Mouse (Mus musculus): ENCODE measurements around the gene Slc27a3. TPM values are rescaled to one million over a fixed set of nuclear protein-coding genes. Genes with fewer than 3 reads are reported as not detected.

Slc27a3 gene
- polyA plus RNA-seq, 1 experiment: 6.8 TPM

DNA sequence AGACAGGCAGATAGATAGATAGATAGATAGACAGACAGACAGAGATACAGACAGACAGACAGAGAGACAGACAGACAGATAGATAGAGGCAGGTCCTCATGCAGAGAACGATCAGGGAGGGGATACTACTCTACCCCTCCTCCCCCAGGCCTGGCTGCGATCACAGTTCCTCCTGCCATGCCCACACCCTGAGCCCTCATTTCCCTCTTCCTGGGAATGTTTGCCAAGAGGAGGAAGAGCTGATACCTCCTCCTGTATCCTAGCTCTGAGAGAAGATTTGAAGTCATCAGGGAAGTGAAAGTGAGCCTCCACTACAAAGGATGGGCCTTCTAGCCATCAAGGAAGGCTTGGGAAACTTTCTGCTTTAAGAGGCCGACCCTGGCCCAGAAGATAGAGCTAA is 5.9 kb upstream of the Slc27a3 start:
- no peaks in the 10 kb centered on the region for H3K4me1 ChIP-seq (ENCODE audit: control insufficient read depth, insufficient read depth, low read length)
- no peak overlapping the region for H3K27ac ChIP-seq (ENCODE audit: insufficient read depth, low read length)
- TF ChIP-seq CTCF (IDR thresholded peaks at IDR 0.05; ENCODE audit: extremely low read depth, insufficient read depth, low read length): no peak
- TF ChIP-seq POLR2A (IDR thresholded peaks at IDR 0.05; ENCODE audit: extremely low read depth, insufficient read depth, low read length): no peak

GRCm38 (mm10) chr3:90392661-90393060 is 2.9 kb upstream of the Slc27a3 start:
- no peak overlapping the region for H3K27ac ChIP-seq (ENCODE audit: insufficient read depth, low read length)
- H3K4me1 ChIP-seq (ENCODE audit: control insufficient read depth, insufficient read depth, low read length): no peaks in the 10 kb centered on the region
- no peak overlapping the region for H3K4me3 ChIP-seq (ENCODE audit: insufficient read depth, low read length)
- no peak for TF ChIP-seq CTCF (IDR thresholded peaks at IDR 0.05; ENCODE audit: extremely low read depth, insufficient read depth, low read length)
- TF ChIP-seq POLR2A (IDR thresholded peaks at IDR 0.05; ENCODE audit: extremely low read depth, insufficient read depth, low read length): no peak

More for the DNA sequence above, 5.9 kb upstream of the Slc27a3 start:
- H3K4me3 ChIP-seq (ENCODE audit: insufficient read depth, low read length): no peak overlapping the region

DNA sequence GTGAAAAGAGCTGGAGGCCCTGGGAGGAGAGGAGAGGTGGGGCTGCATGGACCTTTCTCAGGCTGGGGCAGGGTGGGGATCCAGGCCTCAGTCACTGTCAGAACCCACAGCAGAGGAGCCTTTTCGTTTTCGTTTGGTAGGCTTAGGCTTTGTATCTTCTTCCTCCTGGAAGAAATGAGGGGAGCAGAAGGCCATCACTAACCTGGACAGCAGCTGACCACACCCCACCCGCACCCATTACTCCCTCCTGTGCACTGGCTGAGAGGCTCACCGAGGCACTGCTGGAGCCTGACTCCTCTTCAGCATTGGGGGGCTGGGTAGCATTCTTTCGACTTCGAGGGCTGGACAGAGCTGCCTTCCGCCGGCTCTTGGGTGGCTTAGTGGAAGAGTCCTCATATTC is 2.2 kb upstream of the Slc27a3 start:
- no peak overlapping the region for H3K27ac ChIP-seq (ENCODE audit: insufficient read depth, low read length)
- no peak overlapping the region for H3K4me3 ChIP-seq (ENCODE audit: insufficient read depth, low read length)
- no peak for TF ChIP-seq POLR2A (IDR thresholded peaks at IDR 0.05; ENCODE audit: extremely low read depth, insufficient read depth, low read length)
- no peak for TF ChIP-seq CTCF (IDR thresholded peaks at IDR 0.05; ENCODE audit: extremely low read depth, insufficient read depth, low read length)
- H3K4me1 ChIP-seq (ENCODE audit: control insufficient read depth, insufficient read depth, low read length): no peaks in the 10 kb centered on the region

- Histone ChIP-seq H3K4me3 (ENCODE audit: insufficient read depth, low read length) (no peak overlapping the region), H3K27ac (ENCODE audit: insufficient read depth, low read length) (no peak overlapping the region), H3K4me1 (ENCODE audit: control insufficient read depth, insufficient read depth, low read length) (no peaks in the 10 kb centered on the region)
- TF ChIP-seq CTCF (IDR thresholded peaks at IDR 0.05; ENCODE audit: extremely low read depth, insufficient read depth, low read length) (no peak), POLR2A (IDR thresholded peaks at IDR 0.05; ENCODE audit: extremely low read depth, insufficient read depth, low read length) (no peak)
These were observed 1.3 kb upstream of the Slc27a3 start for GRCm38 (mm10) chr3:90391004-90391403.

DNA sequence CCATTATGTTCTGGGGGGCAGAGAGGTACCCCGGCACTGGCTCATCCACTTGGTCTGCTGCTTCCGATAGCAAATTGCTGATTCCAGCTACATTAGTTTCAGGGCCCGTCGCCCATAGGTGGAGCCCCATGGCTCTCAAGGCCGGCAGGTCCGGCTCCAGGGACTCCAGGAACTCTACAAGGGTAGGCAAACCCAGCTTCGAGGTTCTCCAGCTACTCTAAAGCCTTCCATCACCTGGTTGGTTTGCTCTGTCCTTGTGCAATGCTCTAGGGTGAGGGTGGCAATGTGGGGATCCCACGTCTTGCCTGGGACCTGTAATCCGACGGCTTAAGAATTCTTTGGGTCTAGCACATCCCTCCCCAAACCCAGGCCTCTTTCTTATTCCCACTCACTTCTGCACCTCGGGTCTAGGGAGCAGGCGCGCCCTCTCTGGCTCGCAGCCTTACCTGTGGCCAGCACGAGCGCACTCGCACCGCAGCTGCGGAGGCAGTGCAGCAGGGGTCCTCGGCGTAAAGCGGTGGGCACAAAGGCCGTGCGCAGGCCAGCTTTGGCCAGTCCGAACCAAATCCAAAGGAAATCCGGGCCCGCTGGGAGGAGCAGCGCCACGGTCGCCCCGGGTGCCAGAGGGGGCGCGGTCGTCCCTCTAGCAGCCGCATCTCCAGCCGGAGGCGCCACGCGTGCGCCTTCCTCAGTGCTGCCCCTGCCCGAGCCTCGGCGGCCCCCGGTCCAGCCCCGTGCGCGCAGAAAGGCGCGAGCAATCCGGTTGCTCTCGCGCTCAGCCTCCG is 820 bp downstream of the Slc27a3 start:
- Histone ChIP-seq H3K27ac (ENCODE audit: insufficient read depth, low read length) (no peak overlapping the region), H3K4me3 (ENCODE audit: insufficient read depth, low read length) (peak overlapping the region; percentile 44), H3K4me1 (ENCODE audit: control insufficient read depth, insufficient read depth, low read length) (no peaks in the 10 kb centered on the region)
- no peak for TF ChIP-seq CTCF (IDR thresholded peaks at IDR 0.05; ENCODE audit: extremely low read depth, insufficient read depth, low read length)
- no peak for TF ChIP-seq POLR2A (IDR thresholded peaks at IDR 0.05; ENCODE audit: extremely low read depth, insufficient read depth, low read length)

DNA sequence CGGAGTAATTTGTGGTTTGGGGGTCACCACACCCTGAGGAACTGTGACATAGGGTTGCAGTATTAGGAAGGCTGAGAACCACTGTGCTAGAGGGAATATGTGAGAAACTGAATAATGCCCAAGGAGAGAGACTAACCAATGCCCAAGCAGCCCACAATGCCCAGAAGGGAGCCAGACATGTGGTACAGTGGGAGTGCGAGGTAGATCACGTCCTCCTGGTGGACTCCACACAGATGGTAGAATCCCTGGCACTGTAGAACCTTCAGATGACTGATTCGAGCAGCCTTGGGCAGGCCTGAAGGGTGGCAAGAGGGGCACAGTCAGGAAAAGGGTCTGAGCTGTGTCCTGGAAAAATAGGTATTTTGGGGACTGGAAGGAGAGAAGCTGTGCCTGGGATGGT is 1.5 kb downstream of the Slc27a3 start:
- TF ChIP-seq POLR2A (IDR thresholded peaks at IDR 0.05; ENCODE audit: extremely low read depth, insufficient read depth, low read length): no peak
- TF ChIP-seq CTCF (IDR thresholded peaks at IDR 0.05; ENCODE audit: extremely low read depth, insufficient read depth, low read length): no peak
- no peak overlapping the region for H3K27ac ChIP-seq (ENCODE audit: insufficient read depth, low read length)
- no peak overlapping the region; the same call in 1 of the 2 replicates for H3K4me3 ChIP-seq (ENCODE audit: insufficient read depth, low read length)
- H3K4me1 ChIP-seq (ENCODE audit: control insufficient read depth, insufficient read depth, low read length): no peaks in the 10 kb centered on the region

DNA sequence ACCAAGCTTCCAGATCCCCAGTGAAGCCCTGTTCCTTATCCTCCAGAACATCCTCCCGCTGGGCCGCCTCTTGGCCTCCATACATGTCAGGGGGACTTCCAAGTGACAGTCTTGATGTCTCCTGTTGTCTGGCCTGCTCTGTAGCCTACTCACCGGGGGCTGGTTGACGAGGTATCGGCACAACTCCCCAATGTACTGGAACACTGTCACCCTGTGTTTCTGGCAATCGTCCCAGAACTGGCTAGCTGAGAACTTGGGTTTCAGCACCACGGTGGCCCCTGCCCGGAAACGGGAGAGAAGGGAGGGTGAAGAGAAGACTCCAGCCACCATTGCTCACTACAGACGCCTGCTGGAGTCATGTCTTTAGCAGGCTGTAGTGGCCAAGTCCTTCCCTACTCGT is 2.3 kb downstream of the Slc27a3 start:
- no peaks in the 10 kb centered on the region for H3K4me1 ChIP-seq (ENCODE audit: control insufficient read depth, insufficient read depth, low read length)
- TF ChIP-seq CTCF (IDR thresholded peaks at IDR 0.05; ENCODE audit: extremely low read depth, insufficient read depth, low read length) (no peak), POLR2A (IDR thresholded peaks at IDR 0.05; ENCODE audit: extremely low read depth, insufficient read depth, low read length) (no peak)
- H3K27ac ChIP-seq (ENCODE audit: insufficient read depth, low read length): no peak overlapping the region
- H3K4me3 ChIP-seq (ENCODE audit: insufficient read depth, low read length): no peak overlapping the region

GRCm38 (mm10) chr3:90386817-90387216 is 2.9 kb downstream of the Slc27a3 start:
- H3K4me3 ChIP-seq (ENCODE audit: insufficient read depth, low read length): no peak overlapping the region
- TF ChIP-seq CTCF (IDR thresholded peaks at IDR 0.05; ENCODE audit: extremely low read depth, insufficient read depth, low read length): no peak
- TF ChIP-seq POLR2A (IDR thresholded peaks at IDR 0.05; ENCODE audit: extremely low read depth, insufficient read depth, low read length): no peak

GRCm38 (mm10) chr3:90384851-90385375 is 4.8 kb downstream of the Slc27a3 start:
- Histone ChIP-seq H3K4me3 (ENCODE audit: insufficient read depth, low read length) (no peak overlapping the region), H3K27ac (ENCODE audit: insufficient read depth, low read length) (no peak overlapping the region), H3K4me1 (ENCODE audit: control insufficient read depth, insufficient read depth, low read length) (no peaks in the 10 kb centered on the region)
- TF ChIP-seq POLR2A (IDR thresholded peaks at IDR 0.05; ENCODE audit: extremely low read depth, insufficient read depth, low read length) (no peak), CTCF (IDR thresholded peaks at IDR 0.05; ENCODE audit: extremely low read depth, insufficient read depth, low read length) (no peak)

More at GRCm38 (mm10) chr3:90386817-90387216, 2.9 kb downstream of the Slc27a3 start:
- no peaks in the 10 kb centered on the region for H3K4me1 ChIP-seq (ENCODE audit: control insufficient read depth, insufficient read depth, low read length)
- no peak overlapping the region for H3K27ac ChIP-seq (ENCODE audit: insufficient read depth, low read length)

DNA sequence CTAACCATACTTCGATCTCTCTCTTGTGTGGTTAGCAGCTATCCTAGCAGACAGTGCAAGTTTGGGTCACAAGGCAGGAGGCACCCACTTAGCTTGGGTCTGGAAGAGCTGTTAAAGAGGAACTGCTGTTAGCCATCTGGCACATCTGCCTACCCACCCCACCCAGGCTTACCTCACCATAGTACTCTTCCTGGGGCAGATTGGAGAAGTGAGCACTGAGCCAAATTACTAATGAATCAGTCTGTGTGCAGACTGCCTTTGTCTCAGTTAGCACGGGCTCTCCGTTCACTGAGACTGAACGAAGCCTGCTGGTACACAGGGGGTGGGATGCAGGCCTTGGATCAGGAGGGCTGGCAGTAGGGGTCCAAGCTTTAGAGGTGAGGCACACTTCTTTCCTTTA is 6.0 kb downstream of the Slc27a3 start:
- H3K4me3 ChIP-seq (ENCODE audit: insufficient read depth, low read length): no peak overlapping the region
- H3K27ac ChIP-seq (ENCODE audit: insufficient read depth, low read length): no peak overlapping the region
- H3K4me1 ChIP-seq (ENCODE audit: control insufficient read depth, insufficient read depth, low read length): no peaks in the 10 kb centered on the region
- TF ChIP-seq CTCF (IDR thresholded peaks at IDR 0.05; ENCODE audit: extremely low read depth, insufficient read depth, low read length): no peak
- TF ChIP-seq POLR2A (IDR thresholded peaks at IDR 0.05; ENCODE audit: extremely low read depth, insufficient read depth, low read length): no peak

All from cortical plate, adult 2 months (tissue).